Mouse (Mus musculus) kidney, postnatal 4 days (tissue): ENCODE measurements at regions not wholly inside any gene's neighbourhood (a gene's known extent, or its start where the extent isn't known, plus 50 kb on each side); places are given as distances from the start of the nearest gene placed in this dataset.

Source experiments
- DNase-seq, 2 experiments: peaks; one replicate each; pipeline ENCODE4 v3.0.0; 2021; ENCODE audit warnings: mixed read lengths in 2 of 2

- no peak for DNase-seq
Observed at GRCm38 (mm10) chr3:9132104-9132751, 477.7 kb downstream of the Zfp704 start.

GRCm38 (mm10) chr3:9131366-9131765 is 478.5 kb downstream of the Zfp704 start:
- no peak for DNase-seq

- no peak for DNase-seq
Observed at GRCm38 (mm10) chr3:9128407-9128806, 481.5 kb downstream of the Zfp704 start.

GRCm38 (mm10) chr3:9123079-9123478 is 486.8 kb downstream of the Zfp704 start:
- no peak for DNase-seq

GRCm38 (mm10) chr3:9117913-9118312 is 492.0 kb downstream of the Zfp704 start:
- DNase-seq: no peak

GRCm38 (mm10) chr3:9113410-9113809 is 496.5 kb downstream of the Zfp704 start:
- DNase-seq: no peak

GRCm38 (mm10) chr3:9110741-9111140 is 499.1 kb downstream of the Zfp704 start:
- peak; percentile 75 to 85 for DNase-seq

GRCm38 (mm10) chr3:9109991-9110390 is 499.9 kb downstream of the Zfp704 start:
- DNase-seq: peak; percentile 42 to 60

- peak in 1 of 2 experiments; percentile 14 for DNase-seq
Observed at GRCm38 (mm10) chr3:9109485-9109884, 500.4 kb downstream of the Zfp704 start.

- DNase-seq: peak; percentile 17 to 25
Observed at GRCm38 (mm10) chr3:9107766-9108410, 502.0 kb downstream of the Zfp704 start.

- DNase-seq: peak; percentile 18 to 26
Observed at GRCm38 (mm10) chr3:9105191-9105926, 504.5 kb downstream of the Zfp704 start.

- no peak for DNase-seq
Observed at GRCm38 (mm10) chr3:9103456-9103855, 506.4 kb downstream of the Zfp704 start.

- DNase-seq: no peak
Observed at GRCm38 (mm10) chr3:9101240-9101639, 508.6 kb downstream of the Zfp704 start.

- DNase-seq: no peak
Observed at GRCm38 (mm10) chr3:9100761-9101160, 509.1 kb downstream of the Zfp704 start.

GRCm38 (mm10) chr3:9098441-9098840 is 511.4 kb downstream of the Zfp704 start:
- DNase-seq: no peak

- no peak for DNase-seq
Observed at GRCm38 (mm10) chr3:9084134-9084533, 525.8 kb downstream of the Zfp704 start.

- no peak for DNase-seq
Observed at GRCm38 (mm10) chr3:9082061-9082460, 527.8 kb downstream of the Zfp704 start.

GRCm38 (mm10) chr3:9078201-9078600 is 531.7 kb downstream of the Zfp704 start:
- no peak for DNase-seq

- DNase-seq: peak; percentile 79 to 85
Observed at GRCm38 (mm10) chr3:9076696-9077095, 533.2 kb downstream of the Zfp704 start.

GRCm38 (mm10) chr3:9072471-9072870 is 537.4 kb downstream of the Zfp704 start:
- peak; percentile 24 to 54 for DNase-seq

GRCm38 (mm10) chr3:9067048-9067447 is 542.8 kb downstream of the Zfp704 start:
- DNase-seq: peak; percentile 91 to 93

GRCm38 (mm10) chr3:9066374-9066773 is 543.5 kb downstream of the Zfp704 start:
- no peak for DNase-seq

- no peak for DNase-seq
Observed at GRCm38 (mm10) chr3:9065892-9066291, 544.0 kb downstream of the Zfp704 start.
